Mouse (Mus musculus) right cerebral cortex, adult 2 months (tissue): ENCODE measurements around the gene Hist1h3e.
"Not testable (repeated sequence)": the region's sequence is repeated elsewhere in the genome, so short reads cannot be mapped to it uniquely, and the experiment has no call there.

Source experiments
- DNase-seq, 2 experiments: peaks; one replicate each; pipeline ENCODE4 v3.0.0; 2021 to 2022; ENCODE audit warnings: low spot score in 2 of 2

The Hist1h3e gene

GRCm38 (mm10) chr13:23583387-23584068 is 21.4 kb upstream of the Hist1h3e start:
- DNase-seq: no peak

- DNase-seq: no peak
Observed at GRCm38 (mm10) chr13:23582219-23583056, 20.3 kb upstream of the Hist1h3e start.

- peak; percentile 99 for DNase-seq
Observed at GRCm38 (mm10) chr13:23581408-23582218, 19.4 kb upstream of the Hist1h3e start, which contains the start of gene Hist1h4d. Gene Hist1h4d (plus strand): TSS chr13:23581598.

GRCm38 (mm10) chr13:23577835-23578234 is 15.7 kb upstream of the Hist1h3e start:
- DNase-seq: no peak

- DNase-seq: no peak
Observed at GRCm38 (mm10) chr13:23576906-23577639, 14.9 kb upstream of the Hist1h3e start.

- DNase-seq: no peak
Observed at GRCm38 (mm10) chr13:23576351-23576881, 14.2 kb upstream of the Hist1h3e start.

GRCm38 (mm10) chr13:23575864-23576313 is 13.7 kb upstream of the Hist1h3e start:
- peak; percentile 18 to 33 for DNase-seq

GRCm38 (mm10) chr13:23575271-23575851 is 13.2 kb upstream of the Hist1h3e start, which contains the start of gene Hist1h3d:
Gene Hist1h3d (plus strand): TSS chr13:23575763.
- peak; percentile 70 to 72 for DNase-seq

GRCm38 (mm10) chr13:23574546-23575170 is 12.5 kb upstream of the Hist1h3e start:
- not testable (repeated sequence) for DNase-seq

- peak; percentile 93 to 96 for DNase-seq
Observed at GRCm38 (mm10) chr13:23573898-23574524, 11.8 kb upstream of the Hist1h3e start, which contains the start of the genes Hist1h2bf and Hist1h2ad. Gene Hist1h2bf (minus strand): TSS chr13:23574196. Gene Hist1h2ad (plus strand): TSS chr13:23574381.

GRCm38 (mm10) chr13:23573034-23573897 is 11.1 kb upstream of the Hist1h3e start:
- not testable (repeated sequence) for DNase-seq

GRCm38 (mm10) chr13:23572218-23573033 is 10.3 kb upstream of the Hist1h3e start:
- no peak for DNase-seq

- DNase-seq: not testable (repeated sequence)
Observed at GRCm38 (mm10) chr13:23571504-23572217, 9.5 kb upstream of the Hist1h3e start.

GRCm38 (mm10) chr13:23571022-23571503 is 8.9 kb upstream of the Hist1h3e start, which contains the start of the genes Hist1h2ae and Hist1h2bg:
Gene Hist1h2ae (minus strand): TSS chr13:23571220.
Gene Hist1h2bg (plus strand): TSS chr13:23571396.
- peak; percentile 74 to 75 for DNase-seq

- not testable (repeated sequence) for DNase-seq
Observed at GRCm38 (mm10) chr13:23570261-23571021, 8.3 kb upstream of the Hist1h3e start.

- DNase-seq: no peak
Observed at GRCm38 (mm10) chr13:23564482-23564881, 2.3 kb upstream of the Hist1h3e start.
